Mouse (Mus musculus) intestine, embryonic 14.5 days (tissue): Measurements from ENCODE around the gene Tmem254c. TPM values are rescaled to one million over a fixed set of nuclear protein-coding genes. Genes with fewer than 3 reads are reported as not detected.
"Not testable (repeated sequence)": the region's sequence is repeated elsewhere in the genome, so short reads cannot be mapped to it uniquely, and the experiment has no call there.

Source experiments
- ATAC-seq: fragments of 200-750 bp; cut with Nextera tagmentation; replicated peaks from 2 replicates; pipeline ENCODE4 v1.8.0; 2017; ENCODE audit warnings: low read depth, moderate number of reproducible peaks, moderate TSS enrichment, moderate library complexity; ENCODE audit not compliant: low FRiP score, low TSS enrichment
- DNase-seq: peaks from one replicate; pipeline ENCODE4 v3.0.0-alpha.2; 2018; ENCODE audit warnings: low spot score
- H3K27ac ChIP-seq: fragments of 300-500 bp; sonication (generic); 2 replicates; pipeline ENCODE4 v1.5.1; 2014; ENCODE audit warnings: low read depth, mild to moderate bottlenecking, control low read depth
- H3K27me3 ChIP-seq: fragments of 300-500 bp; sonication (generic); replicated peaks from 2 replicates; pipeline ENCODE4 v1.6.1; 2014; ENCODE audit warnings: low read length, control low read depth; ENCODE audit not compliant: control insufficient read depth, insufficient read depth
- H3K36me3 ChIP-seq: fragments of 300-500 bp; sonication (generic); 2 replicates; pipeline ENCODE4 v1.6.1; 2014; ENCODE audit warnings: low read length, control low read depth; ENCODE audit not compliant: control insufficient read depth, insufficient read depth
- H3K4me1 ChIP-seq: fragments of 300-500 bp; sonication (generic); replicated peaks from 2 replicates; pipeline ENCODE4 v1.6.1; 2014; ENCODE audit warnings: low read length, control low read depth, mixed read lengths; ENCODE audit not compliant: control insufficient read depth, insufficient read depth
- H3K4me2 ChIP-seq: fragments of 300-500 bp; sonication (generic); 2 replicates; pipeline ENCODE4 v1.6.1; 2014; ENCODE audit warnings: low read length
- H3K4me3 ChIP-seq: fragments of 300-500 bp; sonication (generic); 2 replicates; pipeline ENCODE4 v1.5.1; 2014; ENCODE audit warnings: low read depth, low read length, control low read depth, mixed read lengths
- H3K9ac ChIP-seq: fragments of 300-500 bp; sonication (generic); 2 replicates; pipeline ENCODE4 v1.6.1; 2014; ENCODE audit warnings: mild to moderate bottlenecking, low read length
- H3K9me3 ChIP-seq: fragments of 300-500 bp; sonication (generic); 2 replicates; pipeline ENCODE4 v1.6.1; 2016; ENCODE audit warnings: low read length, control low read depth; ENCODE audit not compliant: control insufficient read depth
- WGBS: fragments of 180-500 bp; shearing (Covaris S2); extraction: QIAGEN DNeasy Blood & Tissue Kit; methylation state at CpG from one replicate; pipeline ENCODE4 v1.1.7; 2014; 5-methylcytosine and 5-hydroxymethylcytosine counted together
- polyA plus RNA-seq: library from polyadenylated mRNA; unstranded; fragments of >200 nt; fragmentation: Nextera tagmentation; extraction: Ambion mirVana; gene quantifications from 2 replicates; pipeline ENCODE4 v1.2.1, GENCODE M21; 2014

Tmem254c gene
- polyA plus RNA-seq, 1 experiment from 2014 or later = 60.1 TPM

DNA sequence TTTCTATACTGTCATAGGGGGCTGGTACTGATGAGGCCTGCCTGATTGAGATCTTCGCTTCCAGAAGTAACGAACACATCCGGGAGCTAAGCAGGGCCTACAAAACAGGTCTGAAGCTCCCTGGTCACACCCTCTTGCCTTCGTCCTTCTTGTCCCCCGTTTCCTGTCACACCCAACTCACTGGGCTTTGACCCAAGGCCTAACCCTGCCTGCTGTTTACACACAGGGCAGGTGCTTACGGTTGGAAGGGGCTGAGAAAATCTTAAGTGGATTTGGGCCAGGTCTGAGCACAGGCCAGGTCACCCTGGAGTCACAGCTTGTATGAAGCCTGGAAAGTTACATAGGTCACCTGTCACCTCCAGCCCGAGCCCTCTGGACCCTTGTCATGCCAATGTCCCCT lies 50.7 kb downstream of the Tmem254c start:
- H3K4me3 ChIP-seq, H3K4me2 ChIP-seq, H3K4me1 ChIP-seq, H3K36me3 ChIP-seq, DNase-seq, ATAC-seq, H3K9ac ChIP-seq, H3K9me3 ChIP-seq, H3K27ac ChIP-seq, H3K27me3 ChIP-seq: not testable (repeated sequence)
- WGBS = no CpG with 5 or more reads among the region's 7 CpGs

Other genes with a start within 250 kb of the Tmem254c start
- 66.8 and 68.3 TPM in 2 replicates for gene Anxa11, start 225.2 kb downstream of the Tmem254c start, polyA plus RNA-seq
- gene Plac9a, start 164.3 kb downstream of the Tmem254c start, polyA plus RNA-seq = not detected in 2 replicates
- gene Tmem254a, start 139.7 kb downstream of the Tmem254c start, polyA plus RNA-seq = 3.8 and 4.9 TPM in 2 replicates
- not detected in 2 replicates for gene Cphx1, start 129.1 kb downstream of the Tmem254c start, polyA plus RNA-seq
- gene Duxbl1, start 88.8 kb downstream of the Tmem254c start, polyA plus RNA-seq = 1.3 and 1.8 TPM in 2 replicates
- gene Gm9780, start 24.6 kb downstream of the Tmem254c start, polyA plus RNA-seq = 13.9 and 19.3 TPM in 2 replicates
- gene Cphx2, start 14.2 kb upstream of the Tmem254c start, polyA plus RNA-seq = not detected in 2 replicates
- gene Cphx3, start 14.9 kb upstream of the Tmem254c start, polyA plus RNA-seq = 0.32 and 0.68 TPM in 2 replicates
- gene Duxbl2, start 51.0 kb upstream of the Tmem254c start, polyA plus RNA-seq = 1.8 TPM in 1 of 2 replicates, not detected in the other
- gene Plac9b, start 115.1 kb upstream of the Tmem254c start, polyA plus RNA-seq = 13.7 and 20.0 TPM in 2 replicates
- 29.4 and 41.1 TPM in 2 replicates for gene Tmem254b, start 139.7 kb upstream of the Tmem254c start, polyA plus RNA-seq
- 0.98 and 2.0 TPM in 2 replicates for gene Duxbl3, start 190.6 kb upstream of the Tmem254c start, polyA plus RNA-seq